Mouse (Mus musculus) ES-E14 (cell line): ENCODE results near the gene Ddx42. TPM values are rescaled to one million over a fixed set of nuclear protein-coding genes. Genes with fewer than 3 reads are reported as not detected.

ENCODE experiments used
- DNase-seq: peaks from one replicate; pipeline ENCODE4 v3.0.0-alpha.2; 2013; ENCODE audit warnings: low read depth, low spot score
- H3K27ac ChIP-seq: 2 replicates; pipeline ENCODE4 v1.5.1; 2012; ENCODE audit warnings: low read depth, mild to moderate bottlenecking, low read length, moderate library complexity, mixed read lengths; ENCODE audit not compliant: poor library complexity, insufficient read depth, severe bottlenecking
- H3K36me3 ChIP-seq: 2 replicates; pipeline ENCODE4 v1.6.1; 2012; ENCODE audit warnings: mild to moderate bottlenecking, low read length, moderate library complexity, mixed read lengths; ENCODE audit not compliant: control insufficient read depth, poor library complexity, insufficient read depth, severe bottlenecking
- H3K4me1 ChIP-seq, 2 experiments: fragments of 150-350 bp in 1 of 2; sonication (generic) in 1 of 2; 2 replicates each; pipeline ENCODE4 v1.6.1; 2012; ENCODE audit warnings: low read length in 2 of 2, mild to moderate bottlenecking in 1 of 2, mixed read lengths in 1 of 2; ENCODE audit not compliant: control insufficient read depth in 2 of 2, insufficient read depth in 2 of 2, poor library complexity in 1 of 2
- H3K4me3 ChIP-seq, 2 experiments: fragments of 150-350 bp in 1 of 2; sonication (generic) in 1 of 2; 2 replicates each; pipeline ENCODE4 v1.5.1; 2012; ENCODE audit warnings: low read length in 2 of 2, low read depth in 1 of 2, mild to moderate bottlenecking in 1 of 2, mixed read lengths in 1 of 2; ENCODE audit not compliant: insufficient read depth in 1 of 2, poor library complexity in 1 of 2, severe bottlenecking in 1 of 2
- H3K9ac ChIP-seq: 2 replicates; pipeline ENCODE4 v1.6.1; 2012; ENCODE audit warnings: low read depth, mild to moderate bottlenecking, low read length, mixed read lengths; ENCODE audit not compliant: poor library complexity, insufficient read depth, severe bottlenecking
- H3K9me3 ChIP-seq: fragments of 150-350 bp; sonication (generic); 2 replicates; pipeline ENCODE4 v1.6.1; 2012; ENCODE audit warnings: low read depth, mild to moderate bottlenecking, low read length; ENCODE audit not compliant: control insufficient read depth, insufficient read depth
- CHD2 ChIP-seq: IDR thresholded peaks from 2 replicates; pipeline ENCODE4 v1.6.1; 2014; ENCODE audit warnings: mild to moderate bottlenecking, low read depth, low read length, inconsistent platforms
- HCFC1 ChIP-seq: IDR thresholded peaks from 2 replicates; pipeline ENCODE4 v1.6.1; 2012; ENCODE audit warnings: low read length, inconsistent platforms, borderline replicate concordance; ENCODE audit not compliant: insufficient read depth
- MAFK ChIP-seq: IDR thresholded peaks from 2 replicates; pipeline ENCODE4 v1.6.1; 2014; ENCODE audit warnings: mild to moderate bottlenecking, low read depth, low read length, inconsistent platforms; ENCODE audit not compliant: insufficient read depth
- ZC3H11A ChIP-seq: IDR thresholded peaks from 2 replicates; pipeline ENCODE4 v1.6.1; 2012; ENCODE audit warnings: low read depth, mild to moderate bottlenecking, inconsistent platforms, low read length, borderline replicate concordance
- ZNF384 ChIP-seq: IDR thresholded peaks from 2 replicates; pipeline ENCODE4 v1.6.1; 2012; ENCODE audit warnings: low read depth, low read length, inconsistent platforms
- in situ Hi-C, 2 experiments: fragments of 600-800 bp; cut with MboI; formaldehyde crosslinking; loops; one replicate each; pipeline ENCODE4 v1.15.1; 2025; ENCODE audit warnings: low sequenced_read_pairs in 2 of 2, inconsistent platforms in 1 of 2; ENCODE audit not compliant: unreplicated experiment in 2 of 2
- total RNA-seq: library from RNA; depleted of rRNA; stranded (reverse); fragments of 300-350 nt; gene quantifications from 2 replicates; pipeline ENCODE4 v1.2.3, GENCODE M21; 2012

Ddx42 gene
- total RNA-seq, 1 experiment = 64.3 TPM

DNA sequence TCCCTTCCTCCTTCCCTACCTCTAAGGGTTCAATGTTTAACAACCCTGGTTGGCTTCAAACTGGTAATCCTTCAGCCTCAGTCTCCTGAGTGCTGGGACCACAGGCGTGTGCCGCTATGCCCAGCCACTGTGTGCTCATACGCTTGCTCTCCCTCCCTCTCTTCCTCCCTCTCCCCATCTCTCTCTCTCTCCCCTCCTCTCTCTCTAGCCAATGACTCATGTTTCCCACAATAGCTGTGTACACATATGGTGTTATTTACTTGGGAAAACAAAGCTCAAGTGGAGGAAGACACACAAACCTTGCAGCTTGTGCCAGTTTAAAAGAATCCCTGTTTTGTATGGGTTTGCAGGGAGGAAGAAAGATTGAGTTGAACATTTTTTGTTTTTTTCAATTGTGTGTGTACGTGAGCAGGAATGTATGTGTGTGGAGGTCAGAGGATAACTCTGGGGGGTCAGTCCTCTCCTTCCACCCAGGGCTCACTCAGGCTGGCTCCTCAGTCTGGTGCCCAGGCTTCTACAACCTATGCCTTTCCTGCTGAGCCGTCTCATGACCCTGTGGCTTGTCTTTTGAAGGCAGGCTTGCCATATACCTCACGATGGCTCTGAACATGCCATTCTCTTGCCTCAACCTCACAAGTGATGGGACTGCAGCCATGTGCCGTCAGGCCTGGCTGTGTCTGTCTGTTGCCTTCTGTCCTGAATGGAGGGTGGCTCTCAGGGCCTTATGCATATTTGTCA lies 36.8 kb upstream of the Ddx42 start:
- Histone ChIP-seq H3K9me3 (no peaks in the 10 kb centered on the region), H3K4me3 (no peak overlapping the region), H3K4me1 (no peaks in the 10 kb centered on the region), H3K9ac (no peak overlapping the region), H3K36me3 (no peaks in the 10 kb centered on the region; the same call in 1 of the 2 replicates), H3K27ac (no peak overlapping the region; the same call in 1 of the 2 replicates)
- TF ChIP-seq HCFC1 = no peak
- TF ChIP-seq MAFK = no peak
- TF ChIP-seq ZNF384 = no peak
- TF ChIP-seq ZC3H11A = no peak
- TF ChIP-seq CHD2 = no peak
- in situ Hi-C loops = no loop called here
- no peak for DNase-seq

DNA sequence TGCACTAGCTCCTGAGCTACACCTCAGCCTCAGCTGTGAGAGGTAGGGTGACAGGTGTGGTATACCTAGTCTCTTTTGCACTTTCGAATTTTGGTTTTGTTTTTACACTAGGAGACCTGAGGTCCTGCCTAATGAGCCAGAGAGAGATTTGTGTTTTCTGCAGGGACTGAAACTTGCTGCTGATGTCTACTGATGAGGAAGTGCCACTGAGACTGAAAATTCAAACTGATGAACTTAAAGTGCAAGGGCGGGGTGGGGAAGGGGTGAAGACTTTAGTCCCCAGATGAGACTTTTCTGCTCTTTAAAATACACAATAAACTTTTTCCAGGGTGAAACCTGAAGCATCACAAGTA lies 36.3 kb upstream of the Ddx42 start:
- in situ Hi-C loops = no loop called here

DNA sequence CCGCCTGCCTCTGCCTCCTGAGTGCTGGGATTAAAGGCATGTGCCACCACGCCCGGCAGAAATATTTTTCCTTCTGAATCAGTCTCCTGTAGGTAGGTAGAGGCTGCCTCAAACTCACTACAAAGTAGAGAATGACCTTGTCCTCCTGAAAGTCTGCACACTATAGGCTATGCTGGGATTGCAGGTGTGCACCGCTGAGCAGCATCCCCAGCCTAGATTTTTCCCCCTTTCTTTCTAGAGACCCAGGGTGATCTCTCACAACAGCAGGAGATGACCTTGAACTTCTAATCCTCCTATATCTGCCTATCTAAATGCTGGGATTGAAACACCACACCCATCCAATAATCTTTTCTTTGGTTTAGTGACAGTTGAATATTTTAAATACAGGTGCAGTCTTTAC lies 29.4 kb upstream of the Ddx42 start:
- H3K36me3 ChIP-seq = peaks cover 2% of the 10 kb centered on the region; the same call in 1 of the 2 replicates
- H3K4me3 ChIP-seq = no peak overlapping the region
- H3K9ac ChIP-seq = no peak overlapping the region
- no peak for DNase-seq
- H3K27ac ChIP-seq = no peak overlapping the region
- in situ Hi-C loops = no loop called here
- peaks cover 2 to 4% of the 10 kb centered on the region in 2 experiments; a peak in 2 of 4 replicates for H3K4me1 ChIP-seq
- TF ChIP-seq CHD2 (no peak), ZC3H11A (no peak), MAFK (no peak), ZNF384 (no peak), HCFC1 (no peak)
- H3K9me3 ChIP-seq = no peaks in the 10 kb centered on the region

More for the DNA sequence above, 36.3 kb upstream of the Ddx42 start:
- H3K27ac ChIP-seq = no peak overlapping the region
- H3K4me1 ChIP-seq = no peaks in the 10 kb centered on the region
- no peak overlapping the region for H3K4me3 ChIP-seq
- TF ChIP-seq CHD2 (no peak), ZNF384 (no peak), ZC3H11A (no peak)
- H3K9ac ChIP-seq = no peak overlapping the region
- no peaks in the 10 kb centered on the region for H3K9me3 ChIP-seq
- H3K36me3 ChIP-seq = no peaks in the 10 kb centered on the region; the same call in 1 of the 2 replicates
- DNase-seq = no peak

DNA sequence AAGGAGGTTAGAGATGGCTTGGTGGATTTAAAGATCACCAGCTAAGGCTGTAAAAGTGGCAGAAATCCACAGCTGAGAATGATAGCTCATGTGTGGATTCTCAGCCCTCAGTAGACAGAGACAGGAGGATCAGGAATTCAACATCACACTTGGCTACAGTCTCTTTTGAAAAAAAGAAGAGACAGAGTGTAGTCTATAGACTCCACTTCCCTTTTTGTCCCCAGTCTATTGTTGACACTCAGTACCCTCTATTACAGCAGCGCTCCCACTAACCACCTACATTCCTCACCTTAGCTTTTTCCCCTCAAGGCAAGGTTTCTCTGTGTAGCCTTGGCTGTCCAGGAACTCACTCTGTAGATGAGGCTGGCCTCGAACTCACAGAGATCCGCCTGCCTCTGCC lies 25.0 kb upstream of the Ddx42 start:
- in situ Hi-C loops = no loop called here
- TF ChIP-seq ZC3H11A = no peak
- no peak for DNase-seq

DNA sequence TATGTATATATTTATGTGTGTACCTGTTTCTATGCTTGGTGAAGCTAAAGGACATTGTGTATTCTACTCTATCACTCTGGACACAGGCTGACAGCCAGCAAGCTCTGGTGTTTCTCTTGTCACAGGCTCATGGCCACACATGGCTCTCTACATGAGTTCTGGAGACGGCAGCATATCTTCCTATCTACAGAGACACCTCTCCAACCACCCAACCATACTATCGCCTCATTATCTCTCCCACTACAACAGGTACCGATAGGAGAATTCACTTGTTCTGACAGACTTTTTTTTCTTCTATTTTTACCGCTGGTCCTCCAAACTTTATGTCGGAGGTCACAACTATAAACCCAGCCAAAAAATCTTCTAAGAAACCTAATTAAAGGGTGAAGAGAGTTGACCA lies 24.5 kb upstream of the Ddx42 start:
- Histone ChIP-seq H3K4me3 (peak overlapping the region in 1 of 2 experiments; percentile 80; a peak in 1 of 4 replicates), H3K4me1 (peaks cover 2% of the 10 kb centered on the region in 2 experiments; a peak in 2 of 4 replicates), H3K9me3 (no peaks in the 10 kb centered on the region), H3K9ac (no peak overlapping the region), H3K36me3 (no peaks in the 10 kb centered on the region), H3K27ac (no peak overlapping the region)
- DNase-seq = no peak
- in situ Hi-C loops = no loop called here
- no peak for TF ChIP-seq ZC3H11A
- no peak for TF ChIP-seq MAFK

More for the DNA sequence above, 25.0 kb upstream of the Ddx42 start:
- H3K36me3 ChIP-seq = no peaks in the 10 kb centered on the region
- no peak overlapping the region for H3K4me3 ChIP-seq
- H3K27ac ChIP-seq = no peak overlapping the region
- H3K9me3 ChIP-seq = no peaks in the 10 kb centered on the region
- H3K9ac ChIP-seq = no peak overlapping the region
- peaks cover 2% of the 10 kb centered on the region in 2 experiments; a peak in 2 of 4 replicates for H3K4me1 ChIP-seq
